7 mouse cellular contexts compared by ENCODE assay signal in the genomic region with DNA sequence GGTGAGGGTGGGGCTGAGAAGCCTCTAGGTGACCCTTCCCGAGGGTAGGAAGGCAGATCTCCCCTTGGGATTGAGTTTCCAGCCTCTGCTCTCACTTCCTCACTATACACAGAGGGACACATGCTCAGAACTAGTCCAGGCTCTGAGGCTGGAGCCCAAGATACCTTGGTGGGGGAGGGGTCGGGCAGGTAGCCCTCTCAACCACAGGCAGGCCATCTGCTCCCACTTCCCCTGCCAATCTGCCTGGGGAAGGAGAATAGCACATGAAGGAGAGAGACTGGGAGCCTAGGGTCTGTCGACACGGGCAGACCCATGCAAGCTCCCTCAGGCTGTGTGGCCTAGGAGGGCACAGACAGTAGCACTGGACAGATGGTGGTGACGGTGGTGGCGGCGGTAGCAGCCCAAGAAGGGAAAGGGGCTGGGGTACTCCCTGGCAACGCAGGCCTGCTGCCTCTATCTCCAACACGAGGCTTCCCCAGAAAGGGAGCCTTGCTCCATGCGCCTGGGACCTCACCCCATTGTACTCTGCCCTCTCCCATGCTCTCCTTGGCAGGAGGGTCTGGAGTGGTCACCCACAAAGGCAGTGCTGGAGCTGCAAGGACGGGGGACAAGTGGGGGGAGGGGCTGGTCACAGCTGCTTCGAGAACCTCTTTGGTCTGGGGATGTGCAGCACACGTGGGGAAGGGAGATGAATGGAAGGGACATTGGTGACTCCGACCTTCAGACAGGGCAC. TPM values are rescaled to one million over a fixed set of nuclear protein-coding genes. Genes with fewer than 3 reads are reported as not detected.
A peak's percentile ranks its signal among the peaks of the same experiment; 100 is the strongest.
DNase-seq lines count a peak whose midpoint lies in the region; ATAC-seq and TF ChIP-seq lines count a peak whose summit lies in the region.

No protein-coding gene starts in this region.

- H3K4me2 ChIP-seq in embryonic facial prominence, embryonic 11.5 days (ENCODE audit: low read depth, low read length), result peak overlapping the region; percentile 90
- peak overlapping the region; percentile 94 for H3K4me2 ChIP-seq in limb, embryonic 11.5 days (ENCODE audit: low read depth, severe bottlenecking)

- TF ChIP-seq CTCF in thymus, adult 2 months (IDR thresholded peaks at IDR 0.05; ENCODE audit: borderline replicate concordance, control insufficient read depth, extremely low read depth, insufficient read depth, low read length, poor library complexity), result no peak
- no peak for TF ChIP-seq CTCF in small intestine, adult 2 months (IDR thresholded peaks at IDR 0.05; ENCODE audit: extremely low read depth, insufficient read length, insufficient replicate concordance, low read depth, low read length)

- H3K9me3 ChIP-seq in embryonic facial prominence, embryonic 11.5 days (replicated peaks; ENCODE audit: control insufficient read depth, low read length), result no peaks in the 10 kb centered on the region
- no peaks in the 10 kb centered on the region for H3K9me3 ChIP-seq in limb, embryonic 11.5 days (ENCODE audit: control insufficient read depth, low read length)

- no peak overlapping the region for H3K27ac ChIP-seq in thymus, adult 2 months (ENCODE audit: control insufficient read depth, insufficient read depth, low read length)
- no peak overlapping the region for H3K27ac ChIP-seq in embryonic facial prominence, embryonic 11.5 days (replicated peaks; ENCODE audit: low read depth, low read length)
- no peak overlapping the region for H3K27ac ChIP-seq in limb, embryonic 11.5 days (replicated peaks; ENCODE audit: low read depth, low read length)
- no peak overlapping the region for H3K27ac ChIP-seq in small intestine, adult 2 months (ENCODE audit: insufficient read depth, low read depth, low read length)

- peak overlapping the region; percentile 37; the same call in 1 of the 2 replicates for H3K4me3 ChIP-seq in thymus, adult 2 months (ENCODE audit: control insufficient read depth, insufficient read depth, low read length)
- H3K4me3 ChIP-seq in embryonic facial prominence, embryonic 11.5 days (ENCODE audit: low read depth, low read length), result peak overlapping the region; percentile 31; the same call in 1 of the 2 replicates
- peak overlapping the region; percentile 40 for H3K4me3 ChIP-seq in limb, embryonic 11.5 days (ENCODE audit: low read depth, low read length)
- peak overlapping the region; percentile 27; the same call in 1 of the 2 replicates for H3K4me3 ChIP-seq in small intestine, adult 2 months (ENCODE audit: low read depth, low read length)

- peak; percentile 26 for ATAC-seq in embryonic facial prominence, embryonic 11.5 days (replicated peaks; ENCODE audit: insufficient number of reproducible peaks, low FRiP score, low TSS enrichment, low read depth)
- ATAC-seq in limb, embryonic 11.5 days (ENCODE audit: insufficient number of reproducible peaks, low FRiP score, low TSS enrichment, low read depth), result no peak
- no peak for ATAC-seq in erythroblast, adult 5-6 weeks (replicated peaks; ENCODE audit: low FRiP score, poor library complexity, severe bottlenecking)

- H3K9ac ChIP-seq in embryonic facial prominence, embryonic 11.5 days (replicated peaks; ENCODE audit: low read length), result peak overlapping the region; percentile 55; the same call in 1 of the 2 replicates
- peak overlapping the region; percentile 61 for H3K9ac ChIP-seq in limb, embryonic 11.5 days (ENCODE audit: low read length)

- no peak for TF ChIP-seq POLR2A in thymus, adult 2 months (IDR thresholded peaks at IDR 0.05; ENCODE audit: control insufficient read depth, extremely low read depth, insufficient read depth, low read length, poor library complexity)
- TF ChIP-seq POLR2A in small intestine, adult 2 months (IDR thresholded peaks at IDR 0.05; ENCODE audit: low read depth, low read length), result no peak

- H3K4me1 ChIP-seq in thymus, adult 2 months (replicated peaks; ENCODE audit: control insufficient read depth, insufficient read depth, low read length), result peaks cover 25% of the 10 kb centered on the region
- H3K4me1 ChIP-seq in embryonic facial prominence, embryonic 11.5 days (ENCODE audit: control insufficient read depth, insufficient read depth, low read length), result peaks cover 9% of the 10 kb centered on the region
- peaks cover 24% of the 10 kb centered on the region for H3K4me1 ChIP-seq in limb, embryonic 11.5 days (ENCODE audit: control insufficient read depth, insufficient read depth, low read length)
- H3K4me1 ChIP-seq in small intestine, adult 2 months (ENCODE audit: control insufficient read depth, insufficient read depth, insufficient read length, low read length), result peaks cover 30% of the 10 kb centered on the region

- DNase-seq in thymus, adult 2 months, result no peak
- DNase-seq in thymus, postnatal 10 days (ENCODE audit: low spot score in 2 of 2), result no peak
- peak; percentile 22 for DNase-seq in embryonic facial prominence, embryonic 11.5 days (ENCODE audit: low spot score)
- DNase-seq in limb, embryonic 11.5 days (ENCODE audit: low spot score), result no peak
- DNase-seq in urinary bladder, postnatal 4 days (ENCODE audit: low spot score in 2 of 2), result no peak

- no peaks in the 10 kb centered on the region for H3K36me3 ChIP-seq in thymus, adult 2 months (ENCODE audit: control insufficient read depth, insufficient read depth, low read length)
- H3K36me3 ChIP-seq in embryonic facial prominence, embryonic 11.5 days (replicated peaks; ENCODE audit: control insufficient read depth, insufficient read depth, low read depth, low read length), result no peaks in the 10 kb centered on the region
- H3K36me3 ChIP-seq in limb, embryonic 11.5 days (ENCODE audit: control insufficient read depth, insufficient read depth, low read length), result no peaks in the 10 kb centered on the region
- H3K36me3 ChIP-seq in small intestine, adult 2 months (ENCODE audit: control insufficient read depth, insufficient read depth, low read length), result peaks cover 7% of the 10 kb centered on the region; the same call in 1 of the 2 replicates

- 45% methylated on average over 14 of the region's 14 CpGs for WGBS in thymus, adult 2 months
- WGBS in embryonic facial prominence, embryonic 11.5 days, result 15% methylated on average over 14 of the region's 14 CpGs
- WGBS in limb, embryonic 11.5 days, result 21% methylated on average over 13 of the region's 14 CpGs
- 69% methylated on average over 14 of the region's 14 CpGs for WGBS in small intestine, adult 2 months

- no peaks in the 10 kb centered on the region for H3K27me3 ChIP-seq in thymus, adult 2 months (ENCODE audit: control insufficient read depth, insufficient read depth, low read length)
- H3K27me3 ChIP-seq in embryonic facial prominence, embryonic 11.5 days (ENCODE audit: control insufficient read depth, insufficient read depth, low read length), result peaks cover 31% of the 10 kb centered on the region
- H3K27me3 ChIP-seq in limb, embryonic 11.5 days (ENCODE audit: control insufficient read depth, insufficient read depth, low read length), result peaks cover 44% of the 10 kb centered on the region
- H3K27me3 ChIP-seq in small intestine, adult 2 months (ENCODE audit: control insufficient read depth, insufficient read depth, low read length), result no peaks in the 10 kb centered on the region

RNA-seq across cellular contexts. Expression of a gene that starts 4.3 kb away (rescaled TPM):
- 10.7 and 11.8 TPM in 2 replicates for polyA plus RNA-seq in thymus, adult 2 months (2012; rRNA removed)
- polyA plus RNA-seq in embryonic facial prominence, embryonic 11.5 days (2014; fragmentation: Nextera tagmentation; extraction: Ambion mirVana), result 19.8 and 19.9 TPM in 2 replicates
- polyA plus RNA-seq in limb, embryonic 11.5 days (2014; fragmentation: Nextera tagmentation; extraction: Ambion mirVana), result 16.6 and 21.1 TPM in 2 replicates
- polyA plus RNA-seq in small intestine, adult 2 months (2012; rRNA removed), result 2.0 and 3.4 TPM in 2 replicates
- total RNA-seq in erythroblast, adult 5-6 weeks (2015; ENCODE audit: low replicate concordance), result 1.7 and 3.8 TPM in 2 replicates
- total RNA-seq in erythroblast, adult 5-6 weeks (2017; ENCODE audit: low replicate concordance), result 0.68 and 0.98 TPM in 2 replicates

RNA-seq across cellular contexts. Expression of a gene that starts 4.3 kb away (rescaled TPM):
- 3.7 and 4.3 TPM in 2 replicates for polyA plus RNA-seq in thymus, adult 2 months (2012; rRNA removed)
- polyA plus RNA-seq in embryonic facial prominence, embryonic 11.5 days (2014; fragmentation: Nextera tagmentation; extraction: Ambion mirVana), result 23.8 and 24.7 TPM in 2 replicates
- polyA plus RNA-seq in limb, embryonic 11.5 days (2014; fragmentation: Nextera tagmentation; extraction: Ambion mirVana), result 23.4 and 24.9 TPM in 2 replicates
- 0.70 and 0.74 TPM in 2 replicates for polyA plus RNA-seq in small intestine, adult 2 months (2012; rRNA removed)
- 0.84 and 2.9 TPM in 2 replicates for total RNA-seq in erythroblast, adult 5-6 weeks (2015; ENCODE audit: low replicate concordance)
- total RNA-seq in erythroblast, adult 5-6 weeks (2017; ENCODE audit: low replicate concordance), result 7.1 and 9.1 TPM in 2 replicates

RNA-seq across cellular contexts. Expression of a gene that starts 8.4 kb away (rescaled TPM):
- 7.6 and 9.2 TPM in 2 replicates for polyA plus RNA-seq in thymus, adult 2 months (2012; rRNA removed)
- polyA plus RNA-seq in embryonic facial prominence, embryonic 11.5 days (2014; fragmentation: Nextera tagmentation; extraction: Ambion mirVana), result 0.79 and 1.1 TPM in 2 replicates
- polyA plus RNA-seq in limb, embryonic 11.5 days (2014; fragmentation: Nextera tagmentation; extraction: Ambion mirVana), result 0.88 and 1.1 TPM in 2 replicates
- polyA plus RNA-seq in small intestine, adult 2 months (2012; rRNA removed), result 27.0 and 50.3 TPM in 2 replicates
- total RNA-seq in erythroblast, adult 5-6 weeks (2015; ENCODE audit: low replicate concordance), result not detected in 2 replicates
- total RNA-seq in erythroblast, adult 5-6 weeks (2017; ENCODE audit: low replicate concordance), result 0.43 and 0.84 TPM in 2 replicates

RNA-seq across cellular contexts. Expression of a gene that starts 30.3 kb away (rescaled TPM):
- 40.9 and 53.0 TPM in 2 replicates for polyA plus RNA-seq in thymus, adult 2 months (2012; rRNA removed)
- polyA plus RNA-seq in embryonic facial prominence, embryonic 11.5 days (2014; fragmentation: Nextera tagmentation; extraction: Ambion mirVana), result 45.0 and 45.1 TPM in 2 replicates
- 50.7 and 52.5 TPM in 2 replicates for polyA plus RNA-seq in limb, embryonic 11.5 days (2014; fragmentation: Nextera tagmentation; extraction: Ambion mirVana)
- polyA plus RNA-seq in small intestine, adult 2 months (2012; rRNA removed), result 29.3 and 55.9 TPM in 2 replicates
- 20.9 and 28.2 TPM in 2 replicates for total RNA-seq in erythroblast, adult 5-6 weeks (2015; ENCODE audit: low replicate concordance)
- total RNA-seq in erythroblast, adult 5-6 weeks (2017; ENCODE audit: low replicate concordance), result 19.8 and 30.0 TPM in 2 replicates

RNA-seq across cellular contexts. Expression of a gene that starts 33.2 kb away (rescaled TPM):
- 42.9 and 43.3 TPM in 2 replicates for polyA plus RNA-seq in thymus, adult 2 months (2012; rRNA removed)
- 131 and 136 TPM in 2 replicates for polyA plus RNA-seq in embryonic facial prominence, embryonic 11.5 days (2014; fragmentation: Nextera tagmentation; extraction: Ambion mirVana)
- 149 and 157 TPM in 2 replicates for polyA plus RNA-seq in limb, embryonic 11.5 days (2014; fragmentation: Nextera tagmentation; extraction: Ambion mirVana)
- 9.5 and 16.2 TPM in 2 replicates for polyA plus RNA-seq in small intestine, adult 2 months (2012; rRNA removed)
- 11.3 and 13.0 TPM in 2 replicates for total RNA-seq in erythroblast, adult 5-6 weeks (2015; ENCODE audit: low replicate concordance)
- total RNA-seq in erythroblast, adult 5-6 weeks (2017; ENCODE audit: low replicate concordance), result 12.8 and 16.2 TPM in 2 replicates
